Mouse (Mus musculus) olfactory bulb, adult 2 months (tissue): ENCODE measurements around the gene Ube4a.

Source experiments
- CTCF ChIP-seq: fragments of 200-500 bp; IDR thresholded peaks from 2 replicates; pipeline ENCODE4 v1.5.1; 2012; ENCODE audit warnings: low read depth, mild to moderate bottlenecking, low read length, moderate library complexity; ENCODE audit not compliant: insufficient read depth
- POLR2A ChIP-seq: fragments of 200-500 bp; IDR thresholded peaks from 2 replicates; pipeline ENCODE4 v1.6.1; 2012; ENCODE audit warnings: mild to moderate bottlenecking, low read depth, low read length, moderate library complexity; ENCODE audit not compliant: insufficient read depth

DNA sequence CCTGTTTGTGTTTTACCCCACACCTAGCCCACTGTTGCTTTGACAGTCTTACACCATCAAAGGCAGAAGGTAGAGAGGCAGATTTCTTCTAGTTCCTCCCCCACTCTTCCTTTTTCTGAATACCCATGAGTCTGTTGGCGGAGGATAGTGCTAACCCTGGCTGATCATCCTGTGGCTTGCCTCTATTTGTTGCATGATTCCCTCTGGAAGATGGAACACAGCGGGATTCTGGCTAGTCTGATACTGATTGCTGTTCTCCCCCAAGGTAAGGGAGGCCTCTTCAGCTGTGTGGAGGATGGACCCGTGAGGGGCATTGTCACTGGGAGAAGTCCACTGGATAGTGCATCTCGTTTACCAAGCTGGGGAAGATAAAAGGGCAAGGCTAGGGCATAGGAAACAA is 16.3 kb upstream of the Ube4a start, which contains the start of gene Cd3d:
- no peak for TF ChIP-seq CTCF
- no peak for TF ChIP-seq POLR2A
